Mouse (Mus musculus) heart, embryonic 16.5 days (tissue): ENCODE data around the gene 1700020L24Rik. TPM values are rescaled to one million over a fixed set of nuclear protein-coding genes. Genes with fewer than 3 reads are reported as not detected.

Source experiments
- ATAC-seq: fragments of 200-750 bp; cut with Nextera tagmentation; replicated peaks from 2 replicates; pipeline ENCODE4 v1.8.0; 2017; ENCODE audit warnings: moderate number of reproducible peaks; ENCODE audit not compliant: insufficient read depth, low FRiP score; ENCODE audit errors: extremely low read depth
- H3K27ac ChIP-seq: fragments of 300-500 bp; sonication (generic); 2 replicates; pipeline ENCODE4 v1.5.1; 2014; ENCODE audit warnings: mild to moderate bottlenecking, low read length, control low read depth, moderate library complexity
- H3K27me3 ChIP-seq: fragments of 300-500 bp; sonication (generic); 2 replicates; pipeline ENCODE4 v1.6.1; 2014; ENCODE audit warnings: low read length, mixed read lengths; ENCODE audit not compliant: control insufficient read depth, insufficient read depth
- H3K36me3 ChIP-seq: fragments of 300-500 bp; sonication (generic); 2 replicates; pipeline ENCODE4 v1.6.1; 2014; ENCODE audit not compliant: control insufficient read depth, insufficient read depth
- H3K4me1 ChIP-seq: fragments of 300-500 bp; sonication (generic); 2 replicates; pipeline ENCODE4 v1.6.1; 2014; ENCODE audit warnings: low read length, mixed read lengths; ENCODE audit not compliant: control insufficient read depth, insufficient read depth
- H3K4me2 ChIP-seq: fragments of 300-500 bp; sonication (generic); 2 replicates; pipeline ENCODE4 v1.6.1; 2014; ENCODE audit warnings: low read depth, mild to moderate bottlenecking, control low read depth, low read length
- H3K4me3 ChIP-seq: fragments of 300-500 bp; sonication (generic); 2 replicates; pipeline ENCODE4 v1.5.1; 2014; ENCODE audit warnings: mild to moderate bottlenecking, control low read depth, low read length
- H3K9ac ChIP-seq: fragments of 300-500 bp; sonication (generic); 2 replicates; pipeline ENCODE4 v1.6.1; 2014; ENCODE audit warnings: low read length, control low read depth
- H3K9me3 ChIP-seq: fragments of 300-500 bp; sonication (generic); replicated peaks from 2 replicates; pipeline ENCODE4 v1.6.1; 2016; ENCODE audit warnings: low read length; ENCODE audit not compliant: control insufficient read depth
- WGBS: fragments of 180-500 bp; shearing (Covaris S2); extraction: QIAGEN DNeasy Blood & Tissue Kit; methylation state at CpG from one replicate; pipeline ENCODE4 v1.1.7; 2014; 5-methylcytosine and 5-hydroxymethylcytosine counted together
- polyA plus RNA-seq: library from polyadenylated mRNA; unstranded; fragments of >200 nt; fragmentation: Nextera tagmentation; extraction: Ambion mirVana; gene quantifications from 2 replicates; pipeline ENCODE4 v1.2.1, GENCODE M21; 2015

1700020L24Rik gene
- polyA plus RNA-seq = 1.4 and 1.5 TPM in 2 replicates

- Histone ChIP-seq H3K4me3 (no peak within 1 kb of the TSS), H3K9ac (no peak within 1 kb of the TSS), H3K4me1 (peaks cover 17% of the 10 kb centered on the region), H3K4me2 (no peak within 1 kb of the TSS), H3K9me3 (no peaks in the 10 kb centered on the region), H3K27me3 (peaks cover 9% of the 10 kb centered on the region), H3K36me3 (no peaks in the 10 kb centered on the region), H3K27ac (no peak within 1 kb of the TSS)
- no peak for ATAC-seq
- WGBS = 91% methylated on average over 1 of the region's 1 CpGs
Measured at GRCm38 (mm10) chr11:83437377-83437776, at the start of gene 1700020L24Rik. Gene 1700020L24Rik, plus strand, starts transcription at chr11:83437677.

- Histone ChIP-seq H3K27ac (peak overlapping the region; percentile 92), H3K27me3 (no peaks in the 10 kb centered on the region), H3K4me3 (no peak overlapping the region), H3K36me3 (peaks cover 17% of the 10 kb centered on the region), H3K4me1 (peaks cover 22% of the 10 kb centered on the region), H3K9ac (no peak overlapping the region), H3K9me3 (no peaks in the 10 kb centered on the region), H3K4me2 (peak overlapping the region; percentile 47)
- WGBS = 36% methylated on average over 4 of the region's 4 CpGs
- ATAC-seq = peak; percentile 86
Measured at GRCm38 (mm10) chr11:83393062-83393461, 44.4 kb upstream of the 1700020L24Rik start.

- Histone ChIP-seq H3K27ac (peak overlapping the region; percentile 60), H3K4me3 (no peak overlapping the region), H3K27me3 (no peaks in the 10 kb centered on the region), H3K9me3 (no peaks in the 10 kb centered on the region), H3K9ac (no peak overlapping the region), H3K36me3 (peaks cover 21% of the 10 kb centered on the region), H3K4me2 (no peak overlapping the region), H3K4me1 (peaks cover 22% of the 10 kb centered on the region)
- no peak for ATAC-seq
- 38% methylated on average over 6 of the region's 6 CpGs for WGBS
Measured at GRCm38 (mm10) chr11:83394802-83395439, 42.6 kb upstream of the 1700020L24Rik start.

GRCm38 (mm10) chr11:83397626-83398025 is 39.9 kb upstream of the 1700020L24Rik start:
- Histone ChIP-seq H3K27ac (no peak overlapping the region), H3K9me3 (no peaks in the 10 kb centered on the region), H3K4me3 (no peak overlapping the region), H3K36me3 (peaks cover 19% of the 10 kb centered on the region), H3K27me3 (no peaks in the 10 kb centered on the region), H3K4me1 (peaks cover 13% of the 10 kb centered on the region), H3K4me2 (no peak overlapping the region), H3K9ac (no peak overlapping the region)
- 82% methylated on average over 7 of the region's 7 CpGs for WGBS
- no peak for ATAC-seq

GRCm38 (mm10) chr11:83398724-83399123 is 38.8 kb upstream of the 1700020L24Rik start:
- Histone ChIP-seq H3K27ac (no peak overlapping the region), H3K4me1 (peaks cover 8% of the 10 kb centered on the region), H3K4me2 (no peak overlapping the region), H3K4me3 (no peak overlapping the region), H3K9me3 (no peaks in the 10 kb centered on the region), H3K36me3 (peaks cover 20% of the 10 kb centered on the region), H3K9ac (no peak overlapping the region), H3K27me3 (no peaks in the 10 kb centered on the region)
- 71% methylated on average over 5 of the region's 5 CpGs for WGBS
- no peak for ATAC-seq

- no peak for ATAC-seq
- Histone ChIP-seq H3K27ac (no peak overlapping the region), H3K4me1 (peaks cover 3% of the 10 kb centered on the region; the same call in 1 of the 2 replicates), H3K36me3 (peaks cover 7% of the 10 kb centered on the region), H3K9ac (no peak overlapping the region), H3K27me3 (0 out of 2 replicates have a peak, but pooled peaks cover 2% of the 10 kb centered on the region), H3K9me3 (no peaks in the 10 kb centered on the region), H3K4me2 (no peak overlapping the region), H3K4me3 (no peak overlapping the region)
- WGBS = 60% methylated on average over 7 of the region's 7 CpGs
Measured at GRCm38 (mm10) chr11:83403787-83404186, 33.7 kb upstream of the 1700020L24Rik start.

- Histone ChIP-seq H3K36me3 (peaks cover 3% of the 10 kb centered on the region; the same call in 1 of the 2 replicates), H3K27ac (no peak overlapping the region), H3K4me3 (no peak overlapping the region), H3K9ac (no peak overlapping the region), H3K27me3 (peaks cover 3% of the 10 kb centered on the region), H3K4me2 (no peak overlapping the region), H3K4me1 (peaks cover 10% of the 10 kb centered on the region; the same call in 1 of the 2 replicates), H3K9me3 (no peaks in the 10 kb centered on the region)
- WGBS = 47% methylated on average over 3 of the region's 3 CpGs
- no peak for ATAC-seq
Measured at GRCm38 (mm10) chr11:83406391-83406790, 31.1 kb upstream of the 1700020L24Rik start.

GRCm38 (mm10) chr11:83408242-83408641 is 29.2 kb upstream of the 1700020L24Rik start:
- WGBS = 44% methylated on average over 8 of the region's 8 CpGs
- Histone ChIP-seq H3K4me3 (no peak overlapping the region), H3K9ac (no peak overlapping the region), H3K27me3 (peaks cover 5% of the 10 kb centered on the region), H3K4me2 (no peak overlapping the region), H3K9me3 (no peaks in the 10 kb centered on the region), H3K27ac (no peak overlapping the region), H3K36me3 (no peaks in the 10 kb centered on the region; the same call in 1 of the 2 replicates), H3K4me1 (peaks cover 10% of the 10 kb centered on the region; the same call in 1 of the 2 replicates)
- no peak for ATAC-seq

GRCm38 (mm10) chr11:83409087-83409754 is 28.3 kb upstream of the 1700020L24Rik start, which contains the start of gene Rasl10b:
Gene Rasl10b, plus strand, starts transcription at chr11:83409137.
- Histone ChIP-seq H3K4me1 (peaks cover 10% of the 10 kb centered on the region; the same call in 1 of the 2 replicates), H3K4me2 (peak within 1 kb of the TSS; percentile 88), H3K9ac (peak within 1 kb of the TSS; percentile 86), H3K27ac (peak within 1 kb of the TSS; percentile 51; the same call in 1 of the 2 replicates), H3K27me3 (peaks cover 5% of the 10 kb centered on the region), H3K36me3 (no peaks in the 10 kb centered on the region; the same call in 1 of the 2 replicates), H3K4me3 (peak within 1 kb of the TSS; percentile 79), H3K9me3 (no peaks in the 10 kb centered on the region)
- WGBS = 1% methylated on average over 44 of the region's 44 CpGs
- peak; percentile 68 for ATAC-seq
